Mouse (Mus musculus) lung, embryonic 15.5 days (tissue): ENCODE data around the gene Fbxl5. TPM values are rescaled to one million over a fixed set of nuclear protein-coding genes. Genes with fewer than 3 reads are reported as not detected.

Experiments
- ATAC-seq: fragments of 200-750 bp; cut with Nextera tagmentation; 2 replicates; pipeline ENCODE4 v1.8.0; 2017; ENCODE audit warnings: moderate number of reproducible peaks, borderline replicate concordance; ENCODE audit not compliant: low FRiP score, low TSS enrichment; ENCODE audit errors: extremely low read depth
- H3K27ac ChIP-seq: fragments of 300-500 bp; sonication (generic); 2 replicates; pipeline ENCODE4 v1.5.1; 2015; ENCODE audit warnings: moderate library complexity, mild to moderate bottlenecking, inconsistent platforms
- H3K27me3 ChIP-seq: fragments of 300-500 bp; sonication (generic); 2 replicates; pipeline ENCODE4 v1.6.1; 2015; ENCODE audit warnings: inconsistent platforms
- H3K36me3 ChIP-seq: fragments of 300-500 bp; sonication (generic); 2 replicates; pipeline ENCODE4 v1.6.1; 2015; ENCODE audit warnings: inconsistent platforms
- H3K4me1 ChIP-seq: fragments of 300-500 bp; sonication (generic); 2 replicates; pipeline ENCODE4 v1.6.1; 2015; ENCODE audit warnings: inconsistent platforms
- H3K4me2 ChIP-seq: fragments of 300-500 bp; sonication (generic); 2 replicates; pipeline ENCODE4 v1.6.1; 2015; ENCODE audit warnings: inconsistent platforms, mild to moderate bottlenecking, moderate library complexity
- H3K4me3 ChIP-seq: fragments of 300-500 bp; sonication (generic); 2 replicates; pipeline ENCODE4 v1.5.1; 2015; ENCODE audit warnings: mild to moderate bottlenecking, inconsistent platforms
- H3K9ac ChIP-seq: fragments of 300-500 bp; sonication (generic); 2 replicates; pipeline ENCODE4 v1.6.1; 2015; ENCODE audit warnings: inconsistent platforms
- H3K9me3 ChIP-seq: fragments of 300-500 bp; sonication (generic); 2 replicates; pipeline ENCODE4 v1.6.1; 2016; ENCODE audit warnings: inconsistent platforms
- WGBS: fragments of 180-500 bp; shearing (Covaris S2); methylation state at CpG from one replicate; pipeline ENCODE4 v1.1.7; 2015; 5-methylcytosine and 5-hydroxymethylcytosine counted together
- polyA plus RNA-seq: library from polyadenylated mRNA; unstranded; fragments of >200 nt; fragmentation: Nextera tagmentation; extraction: Ambion mirVana; gene quantifications from 2 replicates; pipeline ENCODE4 v1.2.1, GENCODE M21; 2015

Gene Fbxl5
- 67.4 and 70.4 TPM in 2 replicates for polyA plus RNA-seq

DNA sequence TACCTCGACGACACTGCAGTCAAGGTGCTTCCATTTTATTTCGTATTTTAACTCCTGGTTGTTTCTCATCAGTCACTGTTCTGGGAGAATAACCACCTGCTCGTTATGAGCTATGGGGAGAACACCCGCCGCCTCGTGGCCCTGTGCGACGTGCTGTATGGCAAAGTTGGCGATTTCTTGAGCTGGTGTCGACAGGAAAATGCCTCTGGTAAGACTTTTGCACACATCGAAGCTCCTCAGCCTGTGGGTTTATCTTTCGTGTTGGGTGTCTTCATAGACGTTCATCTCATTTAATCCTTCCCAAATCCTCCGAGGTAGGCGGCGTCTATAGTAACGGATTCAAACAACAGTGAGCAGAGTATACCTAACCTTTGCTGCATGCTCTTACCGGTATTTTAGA lies at the start of gene Fbxl5:
Fbxl5 (minus strand) TSS at position 101 of the 400 bp plus-strand sequence.
- Histone ChIP-seq H3K9me3 (no peaks in the 10 kb centered on the region), H3K9ac (no peak within 1 kb of the TSS), H3K4me2 (no peak within 1 kb of the TSS), H3K36me3 (no peaks in the 10 kb centered on the region), H3K27ac (peak within 1 kb of the TSS; percentile 29; the same call in 1 of the 2 replicates), H3K27me3 (no peaks in the 10 kb centered on the region), H3K4me3 (no peak within 1 kb of the TSS), H3K4me1 (peaks cover 9% of the 10 kb centered on the region; the same call in 1 of the 2 replicates)
- WGBS = 79% methylated on average over 19 of the region's 19 CpGs
- ATAC-seq = no peak

DNA sequence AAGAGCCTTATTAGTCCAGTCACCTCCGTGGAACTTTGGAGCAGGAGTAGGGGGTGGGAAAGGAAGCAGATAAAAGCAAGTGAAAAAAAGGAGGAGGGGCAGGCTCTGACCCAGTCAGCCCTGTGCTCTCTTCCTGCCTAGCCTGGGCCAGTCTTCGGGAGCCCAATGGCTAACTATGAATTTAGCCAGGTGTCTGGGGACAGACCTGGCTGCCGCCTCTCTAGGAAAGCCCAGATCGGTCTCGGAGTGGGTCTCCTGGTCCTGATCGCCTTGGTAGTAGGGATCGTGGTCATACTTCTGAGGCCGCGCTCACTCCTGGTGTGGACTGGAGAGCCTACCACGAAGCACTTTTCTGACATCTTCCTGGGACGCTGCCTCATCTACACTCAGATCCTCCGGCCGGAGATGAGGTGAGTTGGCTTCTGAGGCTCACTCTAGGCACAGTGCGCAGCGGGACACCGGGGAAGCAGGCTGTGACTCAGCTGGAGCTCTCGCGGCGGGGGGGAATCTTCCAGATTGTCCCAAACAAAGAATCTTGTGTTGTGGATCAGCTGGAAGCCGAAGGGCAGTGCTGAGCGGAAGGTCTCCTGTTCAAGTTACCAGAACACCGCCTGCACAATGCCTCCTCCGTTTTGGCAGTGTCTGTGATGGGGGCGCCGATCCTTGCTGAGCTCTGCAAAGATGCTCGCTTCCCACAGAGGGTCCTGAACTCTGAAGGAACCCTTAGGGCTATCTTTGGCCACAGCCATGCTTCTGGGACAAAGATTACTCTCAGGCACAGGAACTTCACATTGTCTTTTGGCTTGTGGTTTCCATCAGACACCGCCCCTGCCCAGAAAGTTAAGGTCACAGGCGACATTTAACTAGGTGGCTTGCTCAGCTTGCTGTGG lies 47.5 kb upstream of the Fbxl5 start:
- Histone ChIP-seq H3K9ac (peak overlapping the region; percentile 33), H3K4me3 (peak overlapping the region; percentile 42), H3K36me3 (no peaks in the 10 kb centered on the region), H3K4me1 (peaks cover 10% of the 10 kb centered on the region), H3K27ac (peak overlapping the region; percentile 70), H3K9me3 (no peaks in the 10 kb centered on the region), H3K27me3 (no peaks in the 10 kb centered on the region), H3K4me2 (peak overlapping the region; percentile 66)
- WGBS = 4% methylated on average over 28 of the region's 28 CpGs
- ATAC-seq = peak; percentile 62; the same call in 1 of the 2 replicates

DNA sequence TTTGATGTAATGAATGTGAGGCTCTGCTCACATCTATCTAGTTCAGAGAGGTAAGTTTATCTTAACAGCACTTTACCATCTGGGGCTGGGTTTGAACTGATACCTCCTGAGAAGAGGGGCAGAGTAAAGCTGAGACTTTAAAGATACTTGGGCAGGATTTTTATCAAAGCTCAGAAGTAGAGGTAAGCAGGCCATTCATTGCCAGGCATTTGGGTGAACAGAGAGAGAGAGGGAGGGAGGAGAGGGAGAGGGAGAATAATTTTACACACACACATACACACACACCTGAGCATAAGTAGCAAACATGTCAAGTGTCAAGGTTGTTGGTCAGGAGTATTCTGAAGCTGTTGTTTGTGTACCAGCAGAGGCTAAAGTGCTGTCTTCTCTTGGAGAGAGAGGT lies 46.8 kb upstream of the Fbxl5 start, which contains the start of gene Cd38:
Cd38 (plus strand) TSS at position 301 of the 400 bp plus-strand sequence.
- Histone ChIP-seq H3K9ac (peak within 1 kb of the TSS; percentile 33), H3K27ac (peak within 1 kb of the TSS; percentile 70), H3K4me3 (peak within 1 kb of the TSS; percentile 42), H3K4me1 (peaks cover 10% of the 10 kb centered on the region), H3K4me2 (peak within 1 kb of the TSS; percentile 66), H3K36me3 (no peaks in the 10 kb centered on the region), H3K27me3 (no peaks in the 10 kb centered on the region), H3K9me3 (no peaks in the 10 kb centered on the region)
- no peak for ATAC-seq

DNA sequence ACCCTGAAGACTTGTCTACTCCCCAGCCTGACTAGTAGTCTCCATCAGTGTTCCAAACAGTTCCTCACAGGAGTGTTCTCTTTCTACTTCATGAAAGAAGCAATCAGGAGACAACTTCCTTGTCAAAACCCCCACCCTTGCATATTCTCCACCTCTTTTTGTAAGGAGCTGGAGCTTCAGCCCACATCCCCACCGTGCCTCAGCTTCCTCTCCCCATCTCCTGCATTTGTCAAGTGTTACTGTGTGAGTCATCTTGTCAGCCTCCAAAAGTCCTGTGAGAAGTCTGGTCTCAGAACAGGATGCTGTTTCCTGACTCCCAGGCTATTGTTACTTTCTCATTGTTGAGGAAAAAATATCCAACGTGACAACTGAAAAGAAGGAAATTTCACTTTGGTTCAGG lies 43.9 kb upstream of the Fbxl5 start:
- no peak overlapping the region for H3K9ac ChIP-seq
- H3K4me2 ChIP-seq = no peak overlapping the region
- H3K36me3 ChIP-seq = no peaks in the 10 kb centered on the region
- WGBS = 55% methylated on average over 2 of the region's 2 CpGs
- no peaks in the 10 kb centered on the region for H3K9me3 ChIP-seq
- H3K27me3 ChIP-seq = no peaks in the 10 kb centered on the region
- H3K4me1 ChIP-seq = peaks cover 10% of the 10 kb centered on the region
- ATAC-seq = no peak
- no peak overlapping the region for H3K4me3 ChIP-seq
- no peak overlapping the region for H3K27ac ChIP-seq

DNA sequence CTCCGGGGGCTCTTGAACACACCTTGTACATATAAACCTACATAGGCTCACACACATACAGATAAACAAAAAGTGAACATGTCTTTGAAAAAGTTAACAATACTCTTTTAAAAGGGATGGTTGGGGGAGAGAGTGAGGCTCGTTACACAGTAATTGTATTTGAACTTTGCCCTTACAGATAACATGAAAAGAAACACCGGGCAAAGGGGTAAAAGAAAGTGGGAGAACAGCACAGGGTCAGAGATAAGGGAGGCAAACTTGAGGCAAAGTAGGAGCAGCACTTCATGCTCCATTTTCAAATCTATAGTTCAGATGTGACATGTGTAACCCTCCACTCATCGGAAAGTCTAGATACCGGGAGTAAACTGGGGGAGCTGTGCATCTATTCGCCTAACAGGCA lies 42.2 kb upstream of the Fbxl5 start:
- no peaks in the 10 kb centered on the region for H3K27me3 ChIP-seq
- H3K4me3 ChIP-seq = no peak overlapping the region
- peaks cover 3% of the 10 kb centered on the region; the same call in 1 of the 2 replicates for H3K4me1 ChIP-seq
- no peak overlapping the region for H3K4me2 ChIP-seq
- no peak overlapping the region for H3K27ac ChIP-seq
- WGBS = 38% methylated on average over 6 of the region's 6 CpGs
- no peaks in the 10 kb centered on the region for H3K9me3 ChIP-seq
- no peaks in the 10 kb centered on the region for H3K36me3 ChIP-seq
- H3K9ac ChIP-seq = no peak overlapping the region
- no peak for ATAC-seq

DNA sequence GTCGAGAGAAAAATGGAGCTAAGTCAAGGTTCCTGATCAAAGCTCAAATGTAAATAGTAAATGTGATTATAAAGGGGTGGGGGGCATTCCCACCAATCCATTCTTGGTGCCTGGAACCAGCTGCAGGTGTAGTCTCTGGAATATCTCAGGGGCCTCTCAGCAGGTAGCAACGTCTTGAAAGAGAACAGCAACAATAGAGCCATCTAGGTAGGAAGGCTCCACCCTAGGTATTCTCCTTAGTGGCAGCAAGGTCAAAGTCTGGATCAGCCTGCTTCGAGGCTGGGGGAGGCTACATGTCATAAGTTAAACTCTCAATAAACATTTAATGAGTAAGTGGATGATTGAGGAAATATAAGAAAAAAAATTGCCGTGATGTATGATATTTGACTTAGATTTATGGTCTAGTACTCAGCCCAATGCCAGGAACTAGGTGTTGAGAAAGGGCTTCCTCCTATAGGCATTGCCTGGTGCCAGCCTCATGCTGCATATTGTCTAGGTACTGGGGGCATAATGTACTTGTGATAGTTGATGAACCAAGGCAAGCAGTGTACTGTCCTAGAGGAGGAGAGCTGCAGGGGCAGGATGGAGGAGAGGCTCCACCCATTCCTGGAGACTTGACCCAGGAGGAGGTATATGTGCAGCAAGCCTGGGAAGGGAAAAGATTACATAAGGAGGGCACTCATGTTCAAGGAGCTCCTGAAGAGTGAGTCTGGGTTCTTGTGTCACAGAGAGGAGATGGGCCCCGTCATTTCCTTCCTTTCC lies 39.4 kb upstream of the Fbxl5 start:
- Histone ChIP-seq H3K27ac (no peak overlapping the region), H3K36me3 (no peaks in the 10 kb centered on the region), H3K4me3 (no peak overlapping the region), H3K9me3 (no peaks in the 10 kb centered on the region), H3K4me2 (no peak overlapping the region), H3K4me1 (peaks cover under 1% of the 10 kb centered on the region; the same call in 1 of the 2 replicates), H3K27me3 (no peaks in the 10 kb centered on the region), H3K9ac (no peak overlapping the region)
- WGBS = 58% methylated on average over 5 of the region's 5 CpGs
- ATAC-seq = no peak

DNA sequence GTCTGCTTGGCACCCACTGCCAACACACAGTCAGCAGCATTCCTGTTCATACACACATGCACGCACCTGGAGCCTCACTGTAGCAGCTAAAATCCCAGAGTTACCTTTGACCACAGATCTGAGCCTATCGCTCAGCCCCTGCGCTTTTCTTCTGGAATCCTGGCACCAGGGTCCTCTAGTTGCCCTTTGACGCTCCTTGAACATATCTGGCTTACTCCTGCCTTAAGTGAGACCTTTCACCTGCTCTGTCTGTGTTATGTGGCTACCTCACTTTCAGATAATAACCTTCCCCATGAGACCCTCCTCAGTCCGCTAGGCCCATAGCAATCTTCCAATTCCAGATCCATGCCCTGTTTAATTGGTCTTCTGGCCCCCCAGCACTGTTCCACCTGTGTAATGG lies 38.7 kb upstream of the Fbxl5 start:
- Histone ChIP-seq H3K9ac (no peak overlapping the region), H3K36me3 (no peaks in the 10 kb centered on the region), H3K9me3 (no peaks in the 10 kb centered on the region), H3K27me3 (no peaks in the 10 kb centered on the region), H3K27ac (no peak overlapping the region), H3K4me2 (no peak overlapping the region), H3K4me1 (peaks cover 4% of the 10 kb centered on the region; the same call in 1 of the 2 replicates), H3K4me3 (no peak overlapping the region)
- ATAC-seq = no peak
- 88% methylated on average over 5 of the region's 5 CpGs for WGBS

DNA sequence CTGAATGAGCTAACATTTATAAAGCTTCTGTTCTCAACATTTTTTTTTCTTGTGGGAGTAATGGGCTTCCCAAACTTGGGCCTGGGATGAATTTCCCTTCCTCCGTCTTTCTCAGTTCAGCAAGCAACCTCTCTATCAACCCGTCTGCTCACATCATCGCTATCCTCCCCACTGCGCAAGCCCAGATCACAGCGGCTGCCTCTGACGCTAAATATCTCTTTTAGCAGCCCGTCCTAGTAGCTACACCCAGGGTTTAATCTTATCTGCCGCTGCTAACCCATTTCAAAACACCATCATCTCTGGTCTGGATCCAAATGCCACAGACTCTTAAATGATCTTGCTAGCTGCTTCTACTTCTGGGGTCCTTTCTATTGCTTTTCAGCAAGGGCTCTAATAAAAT lies 38.2 kb upstream of the Fbxl5 start:
- Histone ChIP-seq H3K9me3 (no peaks in the 10 kb centered on the region), H3K4me2 (no peak overlapping the region), H3K4me1 (peaks cover 7% of the 10 kb centered on the region; the same call in 1 of the 2 replicates), H3K9ac (no peak overlapping the region), H3K36me3 (no peaks in the 10 kb centered on the region), H3K4me3 (no peak overlapping the region), H3K27me3 (no peaks in the 10 kb centered on the region), H3K27ac (no peak overlapping the region)
- 64% methylated on average over 8 of the region's 8 CpGs for WGBS
- no peak for ATAC-seq

DNA sequence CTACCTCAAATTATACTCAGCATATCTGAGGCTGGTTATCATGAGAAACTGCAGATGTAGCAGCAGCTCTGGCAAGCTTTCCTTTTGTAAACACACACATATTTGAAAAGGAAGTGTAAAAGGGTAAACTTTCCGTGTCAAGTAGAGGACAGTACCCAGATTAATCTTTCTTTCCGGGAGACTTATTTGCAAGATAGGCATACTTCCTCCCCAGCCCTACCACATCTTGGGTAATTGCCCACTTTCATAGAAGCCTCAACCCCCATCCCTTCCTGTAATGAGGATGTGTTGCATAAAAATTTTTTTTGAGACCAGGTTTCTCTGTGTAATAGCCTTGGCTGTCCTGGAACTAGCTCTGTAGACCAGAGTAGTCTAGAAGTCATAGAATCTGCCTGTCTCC lies 34.3 kb upstream of the Fbxl5 start:
- no peaks in the 10 kb centered on the region for H3K27me3 ChIP-seq
- H3K9ac ChIP-seq = no peak overlapping the region
- peaks cover 7% of the 10 kb centered on the region; the same call in 1 of the 2 replicates for H3K4me1 ChIP-seq
- H3K36me3 ChIP-seq = no peaks in the 10 kb centered on the region
- peak overlapping the region; percentile 37; the same call in 1 of the 2 replicates for H3K27ac ChIP-seq
- no peak overlapping the region for H3K4me3 ChIP-seq
- H3K4me2 ChIP-seq = no peak overlapping the region
- WGBS = 10% methylated on average over 2 of the region's 2 CpGs
- no peaks in the 10 kb centered on the region for H3K9me3 ChIP-seq
- no peak; the same call in 1 of the 2 replicates for ATAC-seq

DNA sequence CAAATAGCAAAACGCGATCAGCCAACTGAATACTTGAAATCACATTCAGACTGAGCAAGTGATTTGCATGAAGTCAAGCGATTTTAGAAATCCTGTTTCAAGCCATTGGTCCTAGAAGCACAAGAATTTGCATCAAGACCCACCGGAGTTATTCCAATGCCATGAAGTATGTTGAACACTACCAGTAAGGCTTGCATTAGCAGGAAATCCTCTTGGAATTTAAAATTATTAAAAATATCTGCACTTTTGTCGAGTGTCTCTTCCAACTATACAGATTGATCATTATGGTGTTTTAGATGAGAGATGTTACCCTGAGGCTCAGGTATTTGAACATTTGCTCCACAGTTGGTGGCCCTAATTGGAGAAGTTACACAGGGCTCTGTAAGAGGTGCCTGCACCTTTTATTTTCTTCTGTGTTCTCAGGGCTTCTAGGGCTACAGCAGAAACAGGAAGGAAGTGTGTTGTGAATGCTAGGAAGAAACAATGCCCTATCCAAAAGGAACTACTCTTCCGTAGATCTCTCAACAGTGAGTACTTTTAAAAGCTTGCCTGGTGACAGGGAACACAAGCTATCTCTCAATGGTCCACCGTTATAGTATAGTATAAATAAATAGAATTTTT lies 32.5 kb upstream of the Fbxl5 start:
- Histone ChIP-seq H3K27me3 (no peaks in the 10 kb centered on the region), H3K9ac (no peak overlapping the region), H3K9me3 (no peaks in the 10 kb centered on the region), H3K4me2 (no peak overlapping the region), H3K27ac (peak overlapping the region; percentile 64), H3K4me3 (no peak overlapping the region), H3K36me3 (no peaks in the 10 kb centered on the region), H3K4me1 (peaks cover 7% of the 10 kb centered on the region; the same call in 1 of the 2 replicates)
- 74% methylated on average over 7 of the region's 7 CpGs for WGBS
- no peak for ATAC-seq

DNA sequence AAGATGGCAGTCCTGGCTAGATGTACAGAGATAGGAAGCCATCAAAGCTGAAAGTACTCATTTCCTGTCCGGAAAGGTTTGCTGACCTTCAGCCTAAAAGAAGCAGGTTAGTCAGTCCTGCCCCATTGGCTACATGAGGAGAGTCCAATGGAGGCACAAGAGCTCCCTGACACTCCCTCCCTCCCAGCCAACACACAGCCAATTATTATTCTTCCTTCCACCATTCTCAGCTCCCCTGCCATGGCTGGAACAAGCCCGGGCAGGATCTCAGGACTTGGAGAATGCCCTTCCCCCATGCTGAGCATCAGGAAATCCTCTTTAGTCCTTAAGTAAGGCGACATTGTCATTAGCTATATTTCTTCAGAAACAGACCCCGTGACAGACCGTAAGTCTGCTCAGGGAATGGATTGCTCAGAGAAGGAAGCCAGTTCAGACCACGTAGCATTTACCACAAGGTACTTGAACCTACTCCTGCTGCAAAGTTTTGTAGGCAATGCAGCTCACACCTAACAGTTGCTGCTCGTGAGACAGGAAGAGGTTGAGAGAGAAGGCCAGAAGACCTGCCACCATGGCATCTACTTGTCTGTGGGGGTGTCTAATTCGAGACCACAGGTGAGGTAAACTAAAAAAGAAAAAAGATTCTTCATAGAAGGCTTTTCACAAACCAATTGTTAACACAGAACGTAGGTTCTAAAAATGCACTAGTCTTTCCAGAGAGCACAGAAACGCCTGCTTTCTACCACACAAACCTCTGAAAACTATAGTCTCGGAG lies 31.8 kb upstream of the Fbxl5 start:
- ATAC-seq = peak; percentile 46; the same call in 1 of the 2 replicates
- Histone ChIP-seq H3K4me3 (no peak overlapping the region), H3K36me3 (no peaks in the 10 kb centered on the region), H3K9me3 (no peaks in the 10 kb centered on the region), H3K9ac (no peak overlapping the region), H3K4me2 (no peak overlapping the region), H3K4me1 (peaks cover 7% of the 10 kb centered on the region; the same call in 1 of the 2 replicates), H3K27me3 (no peaks in the 10 kb centered on the region), H3K27ac (peak overlapping the region; percentile 64)
- WGBS = 71% methylated on average over 11 of the region's 11 CpGs
